Mouse (Mus musculus): ENCODE results near the gene Zfp579.

DNA sequence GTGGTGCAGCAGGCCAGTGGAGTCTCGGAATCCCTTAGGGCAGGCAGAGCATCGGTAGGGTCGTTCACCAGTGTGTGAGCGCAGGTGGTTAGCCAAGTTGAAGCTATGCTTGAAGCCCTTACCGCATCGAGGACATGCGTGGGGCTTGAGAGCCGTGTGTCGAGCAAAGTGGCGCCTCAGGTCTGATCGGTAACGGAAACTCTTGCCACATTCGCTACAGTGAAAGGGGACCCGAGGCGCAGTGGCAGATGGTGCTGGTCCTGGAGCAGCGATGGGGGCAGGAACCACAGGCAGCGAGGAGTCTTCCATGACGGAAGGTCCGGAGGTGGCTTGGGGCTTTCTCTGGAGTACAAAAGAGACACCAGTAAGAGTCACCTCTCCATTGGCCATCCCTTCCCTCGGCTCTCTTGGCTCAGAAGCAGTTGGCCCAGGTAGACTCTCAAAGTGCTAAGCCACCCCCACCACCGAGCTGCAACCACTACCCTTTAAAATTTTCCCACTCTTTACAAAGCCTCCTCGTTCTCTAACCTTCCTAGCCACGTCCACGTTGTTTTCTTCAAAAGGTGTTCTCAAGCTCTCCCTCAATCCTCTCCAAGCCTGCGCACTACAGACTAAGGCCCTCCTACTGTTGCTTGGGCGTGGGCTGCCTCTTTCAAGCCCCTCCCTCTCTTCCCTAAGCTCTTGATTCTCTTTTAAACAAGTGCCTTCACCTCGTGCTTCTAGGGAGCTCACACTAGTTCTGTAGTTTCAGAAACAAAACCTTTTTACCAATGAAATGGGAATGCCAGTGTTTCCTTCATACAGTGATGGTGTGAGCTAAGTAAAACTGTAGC is 16.9 kb upstream of the Zfp579 start:
- TF ChIP-seq CTCF (IDR thresholded peaks at IDR 0.05; ENCODE audit: borderline replicate concordance, insufficient read depth, low read length) (no peak), POLR2A (IDR thresholded peaks at IDR 0.05; ENCODE audit: low read depth, low read length) (no peak)
